8 mouse cellular contexts compared by ENCODE assay signal in genomic region chr17:12318663-12319201, GRCm38 (mm10). TPM values are rescaled to one million over a fixed set of nuclear protein-coding genes. Genes with fewer than 3 reads are reported as not detected.
DNase-seq lines count a peak whose midpoint lies in the region; ATAC-seq and TF ChIP-seq lines count a peak whose summit lies in the region.

TSS of gene Map3k4 (minus strand) at chr17:12318796.

- intact Hi-C loops in heart, postnatal 36 days (cut with DNase I), result loop anchor here (5.0 to 10.0 kb wide), 2 partner anchors 49 to 676 kb away; partner anchors contain the start of gene Wtap

- ATAC-seq in forebrain, postnatal 0 days, result peak; percentile 93
- peak; percentile 93 for ATAC-seq in neural tube, embryonic 15.5 days (ENCODE audit: low FRiP score)

- H3K4me2 ChIP-seq in forebrain, postnatal 0 days (ENCODE audit: low read depth), result peak within 1 kb of the TSS; percentile 75
- peak within 1 kb of the TSS; percentile 63 for H3K4me2 ChIP-seq in neural tube, embryonic 15.5 days

- H3K27ac ChIP-seq in cerebellum, adult 2 months (ENCODE audit: insufficient read depth, low read length), result peak within 1 kb of the TSS; percentile 99
- peak within 1 kb of the TSS; percentile 98 for H3K27ac ChIP-seq in forebrain, postnatal 0 days (ENCODE audit: low read depth, low read length)
- H3K27ac ChIP-seq in layer of hippocampus, adult 2 months, result peak within 1 kb of the TSS; percentile 88
- peak within 1 kb of the TSS; percentile 99 for H3K27ac ChIP-seq in neural tube, embryonic 15.5 days (replicated peaks)

- TF ChIP-seq CTCF in cerebellum, adult 2 months (IDR thresholded peaks at IDR 0.05; ENCODE audit: borderline replicate concordance, insufficient read depth, low read depth, low read length), result peak; percentile 5; the same call in 1 of the 2 replicates
- TF ChIP-seq CTCF in forebrain, postnatal 0 days (IDR thresholded peaks at IDR 0.05; ENCODE audit: low read depth), result 0 out of 2 replicates have a peak, but pooled peaks have one; percentile 48
- peak; percentile 31 for TF ChIP-seq CTCF in layer of hippocampus, adult 2 months (conservative IDR thresholded peaks at IDR 0.05)
- TF ChIP-seq CTCF in lung, adult 2 months (IDR thresholded peaks at IDR 0.05; ENCODE audit: insufficient read depth, low read length), result no peak

- H3K4me3 ChIP-seq in cerebellum, adult 2 months (replicated peaks; ENCODE audit: insufficient read depth, low read depth, low read length), result peak within 1 kb of the TSS; percentile 94
- peak within 1 kb of the TSS; percentile 95 for H3K4me3 ChIP-seq in forebrain, postnatal 0 days (ENCODE audit: low read depth, low read length)
- H3K4me3 ChIP-seq in layer of hippocampus, adult 2 months, result peak within 1 kb of the TSS; percentile 92
- peak within 1 kb of the TSS; percentile 70 for H3K4me3 ChIP-seq in lung, adult 2 months (replicated peaks; ENCODE audit: extremely low read depth, low read depth, low read length)
- H3K4me3 ChIP-seq in neural tube, embryonic 15.5 days (replicated peaks), result peak within 1 kb of the TSS; percentile 97

- no peaks in the 10 kb centered on the region for H3K27me3 ChIP-seq in cerebellum, adult 2 months (ENCODE audit: control insufficient read depth, insufficient read depth, low read length)
- no peaks in the 10 kb centered on the region for H3K27me3 ChIP-seq in forebrain, postnatal 0 days (ENCODE audit: insufficient read depth, low read length)
- H3K27me3 ChIP-seq in neural tube, embryonic 15.5 days (replicated peaks), result no peaks in the 10 kb centered on the region

- H3K9ac ChIP-seq in forebrain, postnatal 0 days, result peak within 1 kb of the TSS; percentile 92
- H3K9ac ChIP-seq in neural tube, embryonic 15.5 days (replicated peaks), result peak within 1 kb of the TSS; percentile 99

- H3K9me3 ChIP-seq in forebrain, postnatal 0 days (ENCODE audit: low read length), result no peaks in the 10 kb centered on the region
- H3K9me3 ChIP-seq in neural tube, embryonic 15.5 days (replicated peaks), result no peaks in the 10 kb centered on the region

- peak; percentile 81 for TF ChIP-seq POLR2A in cerebellum, adult 2 months (IDR thresholded peaks at IDR 0.05; ENCODE audit: borderline replicate concordance, insufficient read depth, low read length)
- TF ChIP-seq POLR2A in lung, adult 2 months (IDR thresholded peaks at IDR 0.05; ENCODE audit: borderline replicate concordance, extremely low read depth, low read depth, low read length), result peak; percentile 69; the same call in 1 of the 2 replicates

- H3K36me3 ChIP-seq in forebrain, postnatal 0 days (ENCODE audit: insufficient read depth), result no peaks in the 10 kb centered on the region
- H3K36me3 ChIP-seq in neural tube, embryonic 15.5 days, result no peaks in the 10 kb centered on the region

- H3K4me1 ChIP-seq in cerebellum, adult 2 months (ENCODE audit: control insufficient read depth, insufficient read depth, low read length), result peaks cover 21% of the 10 kb centered on the region
- H3K4me1 ChIP-seq in forebrain, postnatal 0 days (ENCODE audit: insufficient read depth), result peaks cover 7% of the 10 kb centered on the region; the same call in 1 of the 2 replicates
- H3K4me1 ChIP-seq in lung, adult 2 months (ENCODE audit: control insufficient read depth, insufficient read depth, low read length), result no peaks in the 10 kb centered on the region
- peaks cover 40% of the 10 kb centered on the region for H3K4me1 ChIP-seq in neural tube, embryonic 15.5 days

- under 1% methylated on average over 39 of the region's 39 CpGs for WGBS in cerebellum, adult 2 months
- WGBS in forebrain, postnatal 0 days, result under 1% methylated on average over 38 of the region's 39 CpGs
- under 1% methylated on average over 39 of the region's 39 CpGs for WGBS in lung, adult 2 months
- WGBS in neural tube, embryonic 15.5 days, result under 1% methylated on average over 34 of the region's 39 CpGs

- DNase-seq in MEL-GATA-1-ER (ENCODE audit: extremely low read depth, low read depth), result peak; percentile 60
- peak; percentile 97 to 98 for DNase-seq in cerebellum, adult 2 months
- DNase-seq in forebrain, postnatal 0 days, result peak; percentile 91
- peak; percentile 97 to 98 for DNase-seq in heart, postnatal 36 days
- DNase-seq in layer of hippocampus, adult 2 months (ENCODE audit: low spot score in 2 of 2), result peak; percentile 90 to 93
- peak; percentile 97 for DNase-seq in lung, adult 2 months
- peak; percentile 96 for DNase-seq in testis, postnatal 10 days (ENCODE audit: low spot score)

RNA-seq across cellular contexts. Expression of gene Map3k4, which starts in this region (rescaled TPM):
- polyA plus RNA-seq in cerebellum, adult 2 months (2012; rRNA removed), result 32.2 and 33.4 TPM in 2 replicates
- 28.9 and 35.3 TPM in 2 replicates for total RNA-seq in forebrain, postnatal 0 days (2014; rRNA removed)
- 27.4 and 35.1 TPM in 2 replicates for polyA plus RNA-seq in forebrain, postnatal 0 days (2015; fragmentation: Nextera tagmentation; extraction: Ambion mirVana)
- 10 to 100 TPM; 45.8 to 46.6 TPM for total RNA-seq in heart, postnatal 36 days (2021)
- total RNA-seq in layer of hippocampus, adult 2 months (2021), result 10 to 100 TPM; 72.4 to 73.8 TPM
- 32.9 and 42.8 TPM in 2 replicates for polyA plus RNA-seq in lung, adult 2 months (2012; rRNA removed)
- polyA plus RNA-seq in neural tube, embryonic 15.5 days (2015; fragmentation: Nextera tagmentation; extraction: Ambion mirVana), result 36.4 and 37.1 TPM in 2 replicates

Comparison
In these comparisons a context has a peak if more than half of its experiments do, and no peak if none do; other contexts are left out.
1. Peak in every context shown above with its lines: DNase-seq, ATAC-seq, H3K4me3 ChIP-seq and H3K27ac ChIP-seq.